Mouse (Mus musculus) MEL (cell line): ENCODE results near the gene Lix1. TPM values are rescaled to one million over a fixed set of nuclear protein-coding genes. Genes with fewer than 3 reads are reported as not detected.

Experiments used
- DNase-seq: peaks from one replicate; pipeline ENCODE4 v3.0.0; 2011; ENCODE audit warnings: low read depth, low spot score
- H3K27ac ChIP-seq: 2 replicates; pipeline ENCODE4 v1.5.1; 2012; ENCODE audit warnings: low read depth, mild to moderate bottlenecking, control low read depth, low read length, moderate library complexity; ENCODE audit not compliant: control insufficient read depth
- H3K27me3 ChIP-seq, 2 experiments: fragments of 150-350 bp in 1 of 2; sonication (generic) in 1 of 2; 2 replicates each; pipeline ENCODE4 v1.6.1; 2012; ENCODE audit warnings: low read length in 2 of 2, mild to moderate bottlenecking in 2 of 2, improper control_type of control experiment in 1 of 2, moderate library complexity in 1 of 2; ENCODE audit not compliant: insufficient read depth in 2 of 2, control insufficient read depth in 1 of 2
- H3K36me3 ChIP-seq, 2 experiments: 2 replicates each; pipeline ENCODE4 v1.6.1; 2012 to 2014; ENCODE audit warnings: low read length in 2 of 2, improper control_type of control experiment in 1 of 2, inconsistent platforms in 1 of 2, mild to moderate bottlenecking in 1 of 2; ENCODE audit not compliant: insufficient read depth in 2 of 2, control insufficient read depth in 1 of 2
- H3K4me1 ChIP-seq, 2 experiments: fragments of 150-350 bp in 1 of 2; sonication (generic) in 1 of 2; 2 replicates each; pipeline ENCODE4 v1.6.1; 2012; ENCODE audit warnings: low read length in 2 of 2, improper control_type of control experiment in 1 of 2, mild to moderate bottlenecking in 1 of 2; ENCODE audit not compliant: insufficient read depth in 2 of 2, control insufficient read depth in 1 of 2
- H3K4me3 ChIP-seq, 2 experiments: fragments of 150-350 bp in 1 of 2; sonication (generic) in 1 of 2; 2 replicates each; pipeline ENCODE4 v1.5.1; 2012; ENCODE audit warnings: low read depth in 2 of 2, low read length in 2 of 2, mild to moderate bottlenecking in 2 of 2, moderate library complexity in 2 of 2, control low read depth in 1 of 2, improper control_type of control experiment in 1 of 2; ENCODE audit not compliant: control insufficient read depth in 1 of 2, insufficient read depth in 1 of 2
- H3K79me2 ChIP-seq: 2 replicates; pipeline ENCODE4 v1.6.1; 2012; ENCODE audit warnings: mild to moderate bottlenecking, low read length, moderate library complexity; ENCODE audit not compliant: control insufficient read depth, poor library complexity, insufficient read depth
- H3K9ac ChIP-seq: 2 replicates; pipeline ENCODE4 v1.6.1; 2012; ENCODE audit warnings: low read depth, mild to moderate bottlenecking, control low read depth, low read length, moderate library complexity; ENCODE audit not compliant: control insufficient read depth, poor library complexity, severe bottlenecking
- H3K9me3 ChIP-seq: fragments of 150-350 bp; sonication (generic); replicated peaks from 2 replicates; pipeline ENCODE4 v1.6.1; 2012; ENCODE audit warnings: mild to moderate bottlenecking, low read length, improper control_type of control experiment, moderate library complexity; ENCODE audit not compliant: insufficient read depth
- EP300 ChIP-seq, 2 experiments: IDR thresholded peaks; 2 replicates each; pipeline ENCODE4 v1.6.1; 2011; ENCODE audit warnings: improper control_type of control experiment in 2 of 2, low read length in 2 of 2, low read depth in 1 of 2, mild to moderate bottlenecking in 1 of 2
- ETS1 ChIP-seq: IDR thresholded peaks from 2 replicates; pipeline ENCODE4 v1.6.1; 2012; ENCODE audit warnings: low read depth, mild to moderate bottlenecking, inconsistent platforms, low read length, improper control_type of control experiment, moderate library complexity
- JUND ChIP-seq: IDR thresholded peaks from 2 replicates; pipeline ENCODE4 v1.6.1; 2011; ENCODE audit warnings: low read depth, mild to moderate bottlenecking, improper control_type of control experiment, low read length
- MAZ ChIP-seq: IDR thresholded peaks from 2 replicates; pipeline ENCODE4 v1.6.1; 2012; ENCODE audit warnings: low read depth, mild to moderate bottlenecking, inconsistent platforms, low read length, improper control_type of control experiment
- MEF2A ChIP-seq: IDR thresholded peaks from 2 replicates; pipeline ENCODE4 v1.6.1; 2014; ENCODE audit warnings: low read depth, mild to moderate bottlenecking, inconsistent platforms, low read length, improper control_type of control experiment; ENCODE audit not compliant: poor library complexity, insufficient replicate concordance, severe bottlenecking; ENCODE audit errors: extremely low read depth
- MXI1 ChIP-seq: IDR thresholded peaks from 2 replicates; pipeline ENCODE4 v1.6.1; 2011; ENCODE audit warnings: mild to moderate bottlenecking, low read depth, low read length, improper control_type of control experiment
- MYB ChIP-seq: IDR thresholded peaks from 2 replicates; pipeline ENCODE4 v1.6.1; 2011; ENCODE audit warnings: mild to moderate bottlenecking, low read depth, low read length, improper control_type of control experiment
- NELFE ChIP-seq: IDR thresholded peaks from 2 replicates; pipeline ENCODE4 v1.6.1; 2011; ENCODE audit warnings: low read depth, low read length, improper control_type of control experiment
- NRF1 ChIP-seq: IDR thresholded peaks from 2 replicates; pipeline ENCODE4 v1.6.1; 2014; ENCODE audit warnings: low read depth, mild to moderate bottlenecking, inconsistent platforms, low read length, improper control_type of control experiment, moderate library complexity; ENCODE audit not compliant: poor library complexity, insufficient read depth, severe bottlenecking
- POLR2A ChIP-seq, 2 experiments: IDR thresholded peaks; 2 replicates each; pipeline ENCODE4 v1.6.1; 2011 to 2012; ENCODE audit warnings: low read length in 2 of 2, mild to moderate bottlenecking in 2 of 2, control low read depth in 1 of 2, improper control_type of control experiment in 1 of 2, low read depth in 1 of 2, moderate library complexity in 1 of 2; ENCODE audit not compliant: control insufficient read depth in 1 of 2, insufficient read depth in 1 of 2, poor library complexity in 1 of 2
- POLR2AphosphoS2 ChIP-seq: IDR thresholded peaks from 2 replicates; pipeline ENCODE4 v1.6.1; 2011; ENCODE audit warnings: low read length, improper control_type of control experiment
- RAD21 ChIP-seq: IDR thresholded peaks from 2 replicates; pipeline ENCODE4 v1.6.1; 2011; ENCODE audit warnings: mild to moderate bottlenecking, low read depth, low read length, improper control_type of control experiment
- RCOR1 ChIP-seq: IDR thresholded peaks from 2 replicates; pipeline ENCODE4 v1.6.1; 2012; ENCODE audit warnings: low read depth, mild to moderate bottlenecking, inconsistent platforms, low read length, improper control_type of control experiment
- SMC3 ChIP-seq: IDR thresholded peaks from 2 replicates; pipeline ENCODE4 v1.6.1; 2011; ENCODE audit warnings: low read depth, low read length, improper control_type of control experiment
- TAL1 ChIP-seq: IDR thresholded peaks from 2 replicates; pipeline ENCODE4 v1.6.1; 2012; ENCODE audit warnings: mild to moderate bottlenecking, inconsistent platforms, low read length, moderate library complexity, mixed read lengths
- TBP ChIP-seq: IDR thresholded peaks from 2 replicates; pipeline ENCODE4 v1.8.0; 2011; ENCODE audit warnings: low read depth, low read length, improper control_type of control experiment
- TCF12 ChIP-seq: IDR thresholded peaks from 2 replicates; pipeline ENCODE4 v1.6.1; 2014; ENCODE audit warnings: low read depth, mild to moderate bottlenecking, inconsistent platforms, low read length, improper control_type of control experiment, moderate library complexity
- UBTF ChIP-seq: IDR thresholded peaks from 2 replicates; pipeline ENCODE4 v1.6.1; 2012; ENCODE audit warnings: low read depth, mild to moderate bottlenecking, inconsistent platforms, low read length, improper control_type of control experiment, moderate library complexity, borderline replicate concordance; ENCODE audit not compliant: insufficient read depth
- USF1 ChIP-seq: IDR thresholded peaks from 2 replicates; pipeline ENCODE4 v1.6.1; 2014; ENCODE audit warnings: low read depth, mild to moderate bottlenecking, inconsistent platforms, low read length, improper control_type of control experiment, moderate library complexity
- ZNF384 ChIP-seq: IDR thresholded peaks from 2 replicates; pipeline ENCODE4 v1.6.1; 2012; ENCODE audit warnings: low read depth, mild to moderate bottlenecking, inconsistent platforms, low read length, improper control_type of control experiment
- polyA plus RNA-seq, 2 experiments: library from polyadenylated mRNA; stranded (reverse) in 1 of 2; unstranded in 1 of 2; fragments of >175 nt in 1 of 2; fragments of >200 nt in 1 of 2; gene quantifications; 2 replicates each; pipeline versions ENCODE4 v1.2.1 to v1.2.4; 2012; ENCODE audit warnings: low replicate concordance in 2 of 2, low read depth in 1 of 2; ENCODE audit not compliant: insufficient read length in 2 of 2, insufficient read depth in 1 of 2, missing spikeins in 1 of 2
- total RNA-seq: library from RNA; depleted of rRNA; stranded (reverse); fragments of 300-350 nt; gene quantifications from 2 replicates; pipeline ENCODE4 v1.2.3, GENCODE M21; 2012

Gene Lix1
- total and polyA plus RNA-seq, 3 experiments: not detected

DNA sequence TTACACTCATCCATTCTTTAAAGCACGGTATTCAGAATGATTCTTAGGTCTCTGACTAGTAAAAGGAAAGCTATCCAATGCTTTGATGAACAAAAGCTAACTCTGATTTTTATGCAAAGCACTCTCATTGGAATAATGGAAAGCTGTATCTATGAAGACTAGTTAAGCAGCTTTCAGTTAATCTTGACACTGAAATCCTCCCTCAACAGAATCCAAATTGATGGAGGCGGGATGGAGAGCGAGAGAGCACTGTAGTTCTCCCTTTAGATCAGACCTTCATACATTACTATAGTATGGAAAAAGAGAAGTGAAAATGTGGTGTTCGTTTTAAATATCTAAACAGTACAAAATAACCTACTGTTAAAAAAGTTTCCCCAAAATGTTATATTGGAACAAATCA, 31.2 kb downstream of the Lix1 start:
- Histone ChIP-seq H3K9me3 (no peaks in the 10 kb centered on the region), H3K27me3 (no peaks in the 10 kb centered on the region), H3K27ac (no peak overlapping the region), H3K4me3 (no peak overlapping the region), H3K9ac (no peak overlapping the region), H3K36me3 (no peaks in the 10 kb centered on the region), H3K4me1 (no peaks in the 10 kb centered on the region), H3K79me2 (no peaks in the 10 kb centered on the region)
- TF ChIP-seq ZNF384: no peak
- TF ChIP-seq RCOR1: no peak
- TF ChIP-seq SMC3: no peak
- TF ChIP-seq MXI1: no peak
- TF ChIP-seq POLR2A (IDR thresholded peaks at IDR 0.05; ENCODE audit: control insufficient read depth in 1 of 2, insufficient read depth in 1 of 2, low read depth in 1 of 2, low read length in 2 of 2, poor library complexity in 1 of 2): no peak
- no peak for TF ChIP-seq JUND
- DNase-seq: no peak

GRCm38 (mm10) chr17:17438576-17439191, 36.2 kb downstream of the Lix1 start:
- Histone ChIP-seq H3K4me3 (no peak overlapping the region), H3K27ac (no peak overlapping the region)
- no peak for DNase-seq

GRCm38 (mm10) chr17:17441876-17442498, 39.5 kb downstream of the Lix1 start:
- H3K27ac ChIP-seq: no peak overlapping the region
- no peak overlapping the region for H3K9ac ChIP-seq
- H3K79me2 ChIP-seq: no peaks in the 10 kb centered on the region
- DNase-seq: no peak
- TF ChIP-seq NRF1: no peak
- TF ChIP-seq EP300 (IDR thresholded peaks at IDR 0.05; ENCODE audit: low read depth in 1 of 2, low read length in 2 of 2): no peak
- TF ChIP-seq NELFE: no peak
- TF ChIP-seq MAZ: no peak
- TF ChIP-seq MYB: no peak
- TF ChIP-seq RAD21: no peak
- TF ChIP-seq UBTF: no peak
- no peak for TF ChIP-seq MXI1
- TF ChIP-seq USF1: no peak
- TF ChIP-seq ETS1: no peak
- H3K36me3 ChIP-seq: no peaks in the 10 kb centered on the region; a peak in 1 of 4 replicates
- H3K27me3 ChIP-seq: no peaks in the 10 kb centered on the region
- no peak overlapping the region for H3K4me3 ChIP-seq
- H3K4me1 ChIP-seq: peaks cover 0 to 2% of the 10 kb centered on the region in 2 experiments; a peak in 1 of 4 replicates
- no peaks in the 10 kb centered on the region for H3K9me3 ChIP-seq

More at GRCm38 (mm10) chr17:17438576-17439191, 36.2 kb downstream of the Lix1 start:
- H3K27me3 ChIP-seq: no peaks in the 10 kb centered on the region
- no peak overlapping the region for H3K9ac ChIP-seq
- no peaks in the 10 kb centered on the region for H3K4me1 ChIP-seq
- H3K9me3 ChIP-seq: no peaks in the 10 kb centered on the region
- no peaks in the 10 kb centered on the region for H3K79me2 ChIP-seq
- TF ChIP-seq MEF2A (no peak), UBTF (no peak), TBP (no peak), POLR2AphosphoS2 (no peak), TAL1 (no peak), POLR2A (IDR thresholded peaks at IDR 0.05; ENCODE audit: control insufficient read depth in 1 of 2, insufficient read depth in 1 of 2, low read depth in 1 of 2, low read length in 2 of 2, poor library complexity in 1 of 2) (no peak), TCF12 (no peak), MYB (no peak)
- H3K36me3 ChIP-seq: no peaks in the 10 kb centered on the region
